Comparison of ENCODE assay signal across 17 mouse cellular contexts in genomic region chr4:39998771-39999422, GRCm38 (mm10).
DNase-seq lines count a peak whose midpoint lies in the region.
"Had no signal": no experiment of that assay in that cellular context is flagged by ENCODE, and none has a peak within 500 bp of the region (broad histone marks: within the 10 kb centered on the region; RNA-seq: fewer than 3 reads in every experiment).

No protein-coding gene starts in this region.

- intact Hi-C loops in left cerebral cortex, postnatal 4 days (cut with DNase I) = no loop called here

- peak; percentile 8 for DNase-seq in embryo, embryonic 10.5 days (ENCODE audit: low spot score)
- DNase-seq in embryo, embryonic 9.5 days (ENCODE audit: extremely low spot score) = no peak
- DNase-seq in left cerebral cortex, adult 11 months (ENCODE audit: low spot score) = peak; percentile 34
- no peak for DNase-seq in left cerebral cortex, postnatal 4 days
- peak; percentile 2 for DNase-seq in 3T3-L1 (ENCODE audit: low read depth, low spot score)
- peak; percentile 11 for DNase-seq in forelimb bud, embryonic 11.5 days (ENCODE audit: low read depth, low spot score)
- DNase-seq in gastrocnemius, postnatal 4 days (ENCODE audit: low spot score in 2 of 2) = no peak
- DNase-seq: adrenal gland, postnatal 14 days; cerebellum, adult 18-20 months; cerebellum, postnatal 10 days; gastrocnemius, postnatal 10 days; heart, postnatal 14 days; kidney, adult 11 months; kidney, postnatal 36 days; liver, postnatal 0 days; right cerebral cortex, postnatal 14 days; thymus, postnatal 14 days had no signal

Comparison
In these comparisons a context has a peak if more than half of its experiments do, and no peak if none do; other contexts are left out.
1. DNase-seq: peak in embryo, embryonic 10.5 days (single experiment), left cerebral cortex, adult 11 months (single experiment), 3T3-L1 (single experiment) and forelimb bud, embryonic 11.5 days (single experiment); none in embryo, embryonic 9.5 days (single experiment), left cerebral cortex, postnatal 4 days (single experiment) and gastrocnemius, postnatal 4 days (0 of 2).